Mouse (Mus musculus) R1 (cell line): ENCODE measurements around the gene Lrmda.
"Not testable (repeated sequence)": the region's sequence is repeated elsewhere in the genome, so short reads cannot be mapped to it uniquely, and the experiment has no call there.

Source experiments
- DNase-seq: peaks from one replicate; pipeline ENCODE4 v3.0.0-alpha.2; 2018; ENCODE audit warnings: low read depth, low spot score

The Lrmda gene

DNA sequence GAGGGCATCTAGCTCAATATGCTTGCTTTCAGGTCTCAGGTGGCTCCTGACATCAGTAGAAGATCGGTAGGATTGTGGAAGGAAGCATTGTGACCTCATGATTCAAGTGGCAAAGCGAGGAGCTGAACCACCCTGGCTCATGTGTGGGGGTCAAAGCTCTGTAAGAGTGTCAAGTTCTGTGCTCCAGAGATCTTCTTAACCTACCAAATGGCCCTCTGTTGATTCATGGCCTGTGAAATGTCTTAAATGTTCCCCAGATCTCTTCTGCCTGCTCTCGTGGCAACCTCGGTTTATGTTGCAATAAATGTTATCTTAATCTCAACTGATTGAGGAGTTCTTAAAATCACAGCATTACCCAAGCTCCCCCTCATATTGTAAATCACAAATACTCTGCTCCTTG lies 780.5 kb downstream of the Lrmda start:
- DNase-seq = no peak

DNA sequence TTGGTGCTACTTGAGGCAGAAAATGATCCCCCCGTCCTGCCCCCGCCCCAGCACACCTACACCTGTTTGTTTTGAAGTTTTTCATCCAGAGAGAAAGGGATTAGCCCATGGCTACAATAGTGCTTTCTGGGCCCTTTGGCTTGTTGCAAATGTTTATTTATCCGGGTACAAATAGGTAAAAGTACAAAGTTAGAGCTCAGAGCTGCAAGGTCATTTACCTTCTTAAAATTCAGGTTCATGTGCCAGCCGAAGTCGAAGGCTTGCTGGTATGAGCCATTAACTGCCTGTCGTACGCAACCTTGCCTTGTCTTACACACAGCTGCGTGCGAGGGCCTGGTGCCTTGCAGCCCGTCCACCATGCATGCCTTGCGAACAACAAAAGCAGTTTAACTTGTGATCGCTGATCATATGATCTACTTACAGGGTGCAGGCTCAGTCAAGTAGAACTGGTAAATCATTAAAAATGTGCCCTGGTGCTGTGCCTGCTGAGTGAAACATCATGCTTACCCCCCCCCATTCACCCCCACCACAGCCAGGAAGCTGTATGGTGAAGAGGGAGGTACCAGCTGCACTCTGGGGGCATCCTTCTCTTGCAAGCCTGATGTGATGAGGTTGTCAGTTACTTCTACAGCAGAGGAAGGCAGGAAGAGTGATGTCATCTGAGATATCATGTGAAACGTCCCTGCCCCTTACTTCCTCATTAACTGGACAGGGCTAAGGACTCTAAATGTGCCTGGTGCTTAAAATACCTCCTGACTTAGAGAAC lies 781.5 kb downstream of the Lrmda start:
- no peak for DNase-seq

DNA sequence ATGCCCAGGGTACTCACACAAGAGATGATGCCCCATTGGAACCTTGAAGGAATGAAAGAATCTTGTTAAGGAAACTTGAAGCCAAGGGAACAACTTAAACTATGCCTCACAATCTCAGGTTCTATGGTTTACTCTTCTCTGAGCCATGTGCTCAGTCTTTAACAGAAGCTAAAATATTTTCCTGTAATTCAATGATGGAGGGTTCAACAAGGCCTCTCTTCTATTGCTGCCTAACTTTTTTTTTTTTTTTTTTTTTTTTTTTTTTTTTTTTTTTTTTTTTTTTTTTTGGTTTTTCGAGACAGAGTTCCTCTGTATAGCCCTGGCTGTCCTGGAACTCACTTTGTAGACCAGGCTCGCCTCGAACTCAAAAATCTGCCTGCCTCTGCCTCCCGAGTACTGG lies 782.2 kb downstream of the Lrmda start:
- DNase-seq = not testable (repeated sequence)

DNA sequence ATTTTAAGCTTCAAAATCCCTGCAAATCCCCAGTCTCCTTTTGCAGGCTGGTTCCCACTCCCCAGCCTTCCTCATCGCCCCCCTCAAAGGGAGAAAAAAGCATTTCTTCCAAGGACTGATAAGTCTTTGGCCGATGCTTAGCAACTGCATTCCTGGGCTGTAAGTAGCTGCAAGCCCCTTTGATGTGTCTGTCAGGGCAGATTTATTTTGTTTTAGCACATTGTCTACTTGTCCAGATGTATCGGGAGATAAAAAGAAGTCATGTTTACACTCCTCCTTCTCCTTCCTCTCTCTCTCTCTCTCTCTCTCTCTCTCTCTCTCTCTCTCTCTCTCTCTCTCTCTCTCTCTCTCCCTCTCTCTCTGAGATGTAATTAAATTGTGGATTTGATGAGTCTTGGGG lies 787.8 kb downstream of the Lrmda start:
- no peak for DNase-seq

DNA sequence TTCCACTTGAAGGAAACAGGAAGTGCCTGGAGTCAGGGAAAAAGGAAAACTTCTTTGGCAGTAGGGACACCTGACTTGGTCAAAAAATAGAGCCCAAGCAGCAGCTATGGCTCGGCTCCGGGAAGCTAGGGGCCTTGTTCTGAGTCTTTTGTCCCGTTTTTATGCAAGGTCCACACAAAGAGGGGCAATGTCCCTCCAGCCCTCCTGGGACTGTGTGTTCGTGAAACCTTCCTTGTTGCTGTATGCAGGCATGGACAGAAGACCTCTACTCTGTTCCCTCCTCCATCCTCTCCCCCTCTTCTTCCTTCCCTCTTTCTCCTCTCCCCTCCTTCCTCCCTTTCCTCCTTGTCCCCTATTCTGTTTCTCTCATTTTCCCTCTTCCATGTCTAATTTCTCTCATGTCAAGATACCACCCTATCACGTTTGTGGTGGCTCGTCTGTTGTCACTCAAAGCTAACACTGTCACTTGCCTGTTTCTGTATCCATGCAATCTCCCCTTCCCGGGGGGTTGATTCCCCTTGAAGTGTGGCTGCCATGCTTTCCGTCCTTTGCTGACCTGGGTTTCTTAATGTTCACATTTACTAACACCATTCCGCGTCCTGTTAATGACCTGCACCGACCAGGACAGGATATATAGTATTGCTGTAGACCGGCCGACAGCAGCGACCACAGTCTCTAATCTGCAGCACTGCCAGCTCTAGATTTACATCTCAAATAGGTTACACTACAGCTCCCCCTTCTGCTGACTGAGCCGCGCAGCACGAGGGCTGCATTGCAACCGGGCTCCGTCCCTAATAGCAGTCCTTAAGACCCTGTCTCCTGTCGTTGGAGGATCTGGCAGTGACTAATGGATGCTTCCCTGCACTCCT lies 788.4 kb downstream of the Lrmda start:
- peak; percentile 30 for DNase-seq

DNA sequence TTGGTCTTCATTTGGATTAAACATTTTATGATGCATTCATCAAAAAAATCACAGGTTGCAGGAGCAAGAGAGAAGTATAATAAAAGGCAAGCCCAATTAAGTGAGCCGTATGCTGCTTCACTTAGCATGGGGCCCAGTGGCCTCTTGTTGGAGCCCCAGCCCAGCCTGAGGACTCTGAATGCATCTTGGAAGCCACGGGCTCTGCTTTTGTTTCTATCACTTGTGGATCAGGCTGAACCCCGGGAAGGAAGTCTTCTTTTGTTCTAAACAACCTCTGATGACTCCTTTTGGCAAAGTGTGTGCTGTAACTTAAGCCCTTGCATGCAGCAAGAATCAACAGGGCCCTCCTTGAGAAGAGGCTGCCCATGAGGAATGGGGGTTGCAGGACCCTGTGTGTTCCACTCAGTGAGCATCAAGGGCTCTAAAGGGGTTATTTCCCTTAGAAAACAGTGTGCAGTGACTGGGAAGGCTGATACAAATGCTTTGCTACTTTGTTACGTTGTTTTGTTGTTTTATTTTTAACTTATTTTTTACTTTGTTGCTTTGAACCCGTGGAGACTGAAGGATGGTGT lies 789.2 kb downstream of the Lrmda start:
- peak; percentile 3 for DNase-seq

DNA sequence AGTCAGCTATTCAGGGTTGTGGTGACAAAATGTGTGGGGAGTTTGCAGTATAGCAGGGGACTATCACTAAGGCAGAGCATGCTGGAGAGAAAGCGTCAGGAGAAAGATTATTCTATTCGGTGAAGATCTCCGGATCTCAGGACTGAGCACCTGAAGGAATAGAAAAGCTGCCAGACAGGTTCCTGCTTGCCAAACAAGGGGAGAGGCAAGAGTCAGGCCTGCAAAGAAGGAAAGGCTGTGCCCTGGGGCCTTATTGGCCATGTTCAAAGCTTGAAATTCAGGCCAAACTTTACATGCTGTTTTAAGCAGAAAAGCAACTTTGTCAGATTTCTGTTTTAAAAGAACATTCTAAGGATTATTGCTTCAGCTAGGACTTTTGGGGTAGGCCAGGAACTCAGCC lies 789.7 kb downstream of the Lrmda start:
- no peak for DNase-seq

DNA sequence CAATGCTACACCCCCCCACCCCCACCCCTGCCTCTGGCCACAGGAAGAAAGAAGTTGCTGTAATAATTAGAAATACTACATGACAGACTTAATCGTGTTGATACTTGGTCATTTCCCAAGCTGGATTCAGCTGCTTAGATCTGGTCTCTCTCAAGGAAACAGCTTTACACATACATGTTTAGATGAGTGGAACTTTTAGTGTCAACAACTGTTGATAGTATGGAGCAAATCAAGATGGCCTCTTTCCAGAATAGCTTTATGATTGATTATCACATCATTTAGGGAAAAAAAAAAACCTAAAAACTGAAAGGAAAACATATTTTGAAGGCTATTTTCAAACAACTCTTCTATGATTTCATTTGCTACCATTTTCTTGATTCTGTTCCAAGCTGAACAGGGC lies 791.0 kb downstream of the Lrmda start:
- DNase-seq = no peak

DNA sequence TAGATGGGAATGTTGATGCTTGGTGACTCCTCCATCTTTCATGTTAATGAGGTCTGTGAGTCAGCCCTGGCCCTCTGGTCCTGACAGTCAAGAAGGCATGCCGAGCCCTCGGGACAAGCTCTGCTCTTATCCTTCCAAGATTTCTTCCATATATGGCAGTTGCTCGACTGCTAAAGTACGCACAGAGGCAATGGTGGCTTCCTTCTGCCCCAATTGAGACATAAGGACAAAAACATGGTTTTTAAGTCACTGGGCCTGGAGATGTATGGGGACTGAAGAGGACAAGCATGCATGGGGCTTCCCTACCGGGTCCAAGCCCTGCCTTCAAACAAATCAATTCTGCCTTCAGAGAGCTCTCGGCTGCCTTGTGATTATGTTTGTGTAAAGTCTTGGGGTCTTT lies 793.3 kb downstream of the Lrmda start:
- DNase-seq = no peak

DNA sequence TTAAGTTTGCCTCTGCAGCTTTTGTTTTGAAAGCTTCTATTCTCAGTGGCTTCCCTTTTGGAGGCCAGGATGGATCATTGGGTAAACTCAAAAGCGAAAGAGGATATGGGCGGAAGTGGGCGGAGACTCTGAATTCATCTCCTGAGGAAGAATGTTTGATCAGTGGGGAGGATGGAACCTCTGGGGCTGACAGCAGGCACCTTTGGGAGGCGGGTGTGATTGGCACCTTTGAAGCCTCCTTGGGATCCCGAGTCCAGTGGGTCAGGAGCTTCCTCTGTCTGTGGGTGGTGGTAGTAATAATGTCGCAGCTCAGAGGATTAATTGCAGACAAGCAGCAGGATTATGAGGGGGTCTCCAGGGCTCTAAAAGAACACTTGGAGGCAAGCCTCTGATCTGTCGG lies 793.9 kb downstream of the Lrmda start:
- peak; percentile 19 for DNase-seq

DNA sequence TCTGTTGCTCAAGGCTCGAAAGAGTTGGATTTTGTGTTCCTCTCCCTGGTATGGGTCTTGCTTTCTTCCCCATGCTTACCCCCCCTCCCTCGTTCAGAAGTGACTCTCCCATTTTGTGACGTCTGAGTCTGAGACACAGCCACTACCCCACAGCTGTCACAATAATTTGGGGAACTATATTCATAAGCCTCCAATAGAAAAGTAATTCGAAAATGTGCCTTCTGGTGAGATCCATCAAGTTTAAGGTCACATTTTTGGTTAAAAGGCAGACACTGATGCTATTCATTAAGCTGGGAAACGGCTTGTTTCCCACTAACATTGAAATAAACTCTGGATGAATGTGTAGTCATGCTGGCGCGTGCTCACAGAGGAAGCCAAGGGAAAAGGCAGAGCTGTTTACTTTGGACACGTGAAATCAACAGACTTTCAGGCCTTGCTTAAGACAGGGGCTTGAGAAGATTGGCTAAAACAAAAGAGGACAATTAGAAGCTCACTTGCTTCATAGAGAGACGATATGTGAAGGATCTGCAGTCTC lies 795.4 kb downstream of the Lrmda start:
- no peak for DNase-seq

DNA sequence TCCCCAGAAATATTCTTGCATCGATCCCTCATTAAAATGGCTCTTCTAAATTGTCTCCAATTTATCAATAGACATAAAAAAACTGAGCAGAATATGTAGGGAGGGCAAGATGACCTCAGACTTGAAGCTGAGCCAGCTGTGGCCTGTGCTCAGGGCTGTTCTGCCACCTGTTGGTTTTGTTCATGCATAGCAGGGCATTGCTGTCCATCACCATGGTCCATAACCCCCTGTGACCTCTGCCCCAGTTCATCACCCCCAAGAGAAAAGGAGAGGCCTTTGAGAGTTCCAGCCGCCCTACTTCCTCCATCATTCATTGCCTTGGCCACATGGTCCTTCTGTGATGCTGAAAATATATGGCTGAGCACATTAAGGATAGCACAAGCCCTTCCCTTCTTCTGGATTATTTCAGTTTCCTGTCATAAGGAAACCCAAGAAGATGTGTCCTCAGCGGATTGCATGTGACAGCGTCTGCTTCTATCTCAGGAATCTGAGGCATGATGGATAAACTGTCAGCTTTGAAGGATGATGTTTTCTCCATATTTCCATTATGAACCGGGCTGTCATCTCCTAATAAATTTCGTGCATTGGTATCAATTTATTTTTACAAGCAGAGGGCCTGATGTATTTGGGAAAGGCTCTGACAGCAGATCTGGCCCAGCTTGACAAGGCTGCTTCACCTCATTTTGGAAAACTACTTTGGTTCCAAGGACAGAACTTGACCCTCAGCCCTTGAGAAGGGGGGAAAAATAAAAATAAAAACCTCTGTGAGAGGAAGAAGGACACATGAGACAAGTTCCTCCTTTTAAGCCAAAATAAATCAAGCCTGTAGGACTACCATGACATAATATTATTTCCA lies 798.1 kb downstream of the Lrmda start:
- DNase-seq = no peak

DNA sequence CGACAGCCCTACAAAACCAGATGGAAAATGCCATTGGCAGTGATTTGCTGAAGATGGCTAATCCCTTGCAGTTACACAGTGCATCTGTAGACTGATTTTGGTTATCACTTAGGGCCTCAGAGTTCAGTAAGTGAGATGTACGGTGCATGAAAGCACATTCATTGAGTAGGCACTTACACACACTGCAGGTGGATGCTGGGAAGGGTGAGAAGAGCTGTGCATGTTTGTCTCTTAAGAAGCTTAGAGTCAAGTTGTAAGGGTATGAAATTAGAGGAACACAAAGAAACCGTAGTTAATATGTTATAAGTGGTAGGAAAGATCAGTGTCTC lies 798.7 kb downstream of the Lrmda start:
- DNase-seq = no peak

DNA sequence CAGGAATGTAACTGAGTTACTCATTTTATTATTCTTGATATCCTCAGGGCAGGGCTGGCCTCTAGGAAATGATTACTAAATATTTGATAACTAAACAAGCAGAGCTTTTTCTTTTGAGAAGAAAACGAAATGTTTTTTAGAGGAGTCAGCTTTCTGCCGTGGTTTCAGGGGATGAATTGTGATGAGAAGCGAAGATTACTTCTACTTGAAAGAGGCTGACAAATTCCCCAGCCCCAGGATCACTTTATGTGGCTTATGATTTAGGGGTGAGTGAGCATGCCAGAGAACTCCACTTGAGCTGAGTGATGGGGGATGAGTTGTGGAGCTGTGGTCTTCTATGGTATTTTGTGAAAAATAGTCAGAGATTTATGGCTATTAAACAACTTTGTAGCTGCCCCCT lies 803.4 kb downstream of the Lrmda start:
- no peak for DNase-seq

DNA sequence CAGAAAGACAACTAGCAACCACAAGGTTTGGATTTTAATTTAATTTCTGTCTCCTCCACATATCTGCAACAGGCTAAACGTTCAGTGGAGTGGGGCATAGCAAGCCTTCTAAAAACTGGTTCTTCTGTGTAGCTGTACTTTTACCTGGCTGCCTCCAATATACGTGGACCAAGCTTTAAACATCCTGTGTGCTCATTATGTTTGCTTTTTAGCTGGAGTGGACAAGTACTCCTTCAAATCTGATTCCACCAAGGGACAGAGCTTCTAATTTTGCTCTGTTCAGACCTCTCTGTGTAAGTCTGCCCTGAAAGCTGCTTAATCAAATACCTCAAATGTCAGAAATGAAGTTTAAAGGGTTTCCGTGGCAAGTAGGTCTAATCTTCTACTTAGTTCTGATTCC lies 807.3 kb downstream of the Lrmda start:
- no peak for DNase-seq

DNA sequence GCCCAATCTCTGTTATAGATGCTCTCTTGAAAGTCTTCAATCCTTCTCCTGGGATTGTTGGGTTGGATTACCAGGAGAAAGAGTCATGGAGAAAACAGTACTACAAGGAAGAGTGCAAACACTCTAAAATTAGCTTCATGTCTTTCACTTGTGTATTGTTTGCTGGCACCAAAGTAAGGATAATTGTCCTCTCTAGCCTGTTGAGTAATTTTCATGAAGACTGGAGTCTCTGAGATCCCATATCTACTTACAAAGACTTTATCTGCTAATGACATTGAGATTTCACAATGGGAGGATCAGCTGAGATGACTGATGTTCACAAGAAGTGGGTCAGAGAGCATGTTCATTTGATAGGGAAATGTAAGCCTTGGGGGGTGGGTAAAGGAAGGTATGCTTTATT lies 817.5 kb downstream of the Lrmda start:
- DNase-seq = no peak

DNA sequence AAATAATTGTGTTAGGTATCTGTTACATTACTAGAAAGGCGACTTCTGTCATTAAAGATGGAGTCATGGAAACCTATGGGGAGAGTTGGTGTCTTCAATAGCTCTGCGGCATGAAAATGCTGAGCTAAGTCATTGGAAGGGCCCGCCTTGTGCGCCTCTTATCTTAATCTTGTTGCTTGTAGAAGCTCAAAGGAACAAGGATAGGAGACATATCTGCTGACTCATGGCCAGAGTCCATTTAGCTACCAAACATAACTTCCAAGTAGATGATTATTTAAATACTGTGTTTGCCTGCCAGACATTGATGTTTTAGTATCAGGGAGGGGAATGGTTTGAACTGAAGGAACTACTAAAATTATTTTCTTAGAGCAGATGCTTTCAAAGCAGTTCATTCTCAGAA lies 821.6 kb downstream of the Lrmda start:
- no peak for DNase-seq

DNA sequence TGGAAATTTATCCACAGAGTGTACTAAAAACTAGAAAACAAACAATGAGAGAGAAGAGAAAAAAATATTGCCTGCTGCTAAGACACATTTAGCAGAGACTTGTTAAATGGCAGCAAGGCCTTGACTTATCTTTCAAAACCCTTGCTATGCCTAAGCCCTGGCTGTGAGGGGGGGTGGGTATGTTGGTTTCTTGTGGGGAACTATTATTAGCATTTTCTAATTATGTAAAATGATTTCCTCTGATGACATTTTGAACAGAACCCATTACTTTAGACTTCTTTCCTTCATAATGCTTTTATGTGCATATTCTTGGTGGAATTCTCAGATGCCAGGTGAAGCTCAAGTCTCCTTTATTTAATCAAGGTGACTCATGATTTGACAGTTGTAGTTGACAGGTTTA lies 824.5 kb downstream of the Lrmda start:
- DNase-seq = no peak

DNA sequence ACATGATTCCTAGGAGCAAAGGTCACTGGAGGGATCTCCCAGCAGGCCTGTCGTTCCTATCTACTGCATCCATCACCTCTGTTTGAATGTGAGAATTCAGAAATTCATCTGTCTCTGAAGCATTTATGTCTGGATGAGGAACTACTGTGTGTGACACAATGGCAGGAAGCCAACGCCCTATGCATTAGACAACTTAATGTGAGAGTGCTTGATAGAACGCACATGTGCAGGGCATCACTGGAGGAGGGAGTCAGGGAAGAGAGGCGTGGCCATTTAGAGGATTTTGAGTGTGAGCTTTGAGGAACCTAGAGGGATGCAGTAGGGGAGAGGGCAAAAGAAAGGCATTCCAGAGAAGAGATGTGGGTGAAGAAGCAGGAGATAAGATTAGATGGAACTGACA lies 825.9 kb downstream of the Lrmda start:
- DNase-seq = peak; percentile 2

DNA sequence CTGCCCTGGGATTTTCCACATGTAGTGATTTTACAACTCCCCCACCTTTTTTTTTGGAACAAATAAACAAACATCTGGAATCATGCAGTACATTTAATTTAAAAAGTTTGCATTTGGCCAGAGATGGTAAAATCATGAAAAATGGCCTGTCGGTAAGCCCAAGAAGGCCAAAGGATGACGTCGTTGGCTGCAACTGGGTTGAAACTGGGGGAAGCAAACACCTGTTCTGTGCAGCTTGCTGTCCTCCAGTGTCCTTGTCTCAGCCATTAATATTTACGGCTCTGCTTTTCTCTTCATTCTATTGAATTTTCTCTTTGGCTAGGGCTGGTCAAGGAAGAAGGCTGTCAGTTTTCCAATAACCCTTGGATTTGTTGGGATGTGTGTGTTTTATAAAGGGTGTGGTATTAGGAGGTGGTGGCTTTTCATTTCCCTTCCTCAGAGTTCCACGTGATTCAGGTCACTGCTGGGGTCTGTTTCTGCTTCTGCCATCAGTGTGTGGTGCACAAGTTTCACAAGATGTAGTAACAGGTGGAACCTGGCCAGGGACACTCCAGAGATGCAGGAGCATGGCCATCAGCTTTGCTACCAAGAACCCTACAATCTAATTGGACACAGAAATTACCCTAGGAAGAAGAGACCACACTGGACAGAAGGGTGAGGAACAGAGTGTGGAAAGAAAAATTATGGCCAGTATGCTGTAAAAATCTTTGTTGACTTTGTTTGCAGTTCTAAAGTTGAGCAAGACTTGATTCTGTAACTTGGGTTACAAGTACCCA lies 827.7 kb downstream of the Lrmda start:
- DNase-seq = no peak

DNA sequence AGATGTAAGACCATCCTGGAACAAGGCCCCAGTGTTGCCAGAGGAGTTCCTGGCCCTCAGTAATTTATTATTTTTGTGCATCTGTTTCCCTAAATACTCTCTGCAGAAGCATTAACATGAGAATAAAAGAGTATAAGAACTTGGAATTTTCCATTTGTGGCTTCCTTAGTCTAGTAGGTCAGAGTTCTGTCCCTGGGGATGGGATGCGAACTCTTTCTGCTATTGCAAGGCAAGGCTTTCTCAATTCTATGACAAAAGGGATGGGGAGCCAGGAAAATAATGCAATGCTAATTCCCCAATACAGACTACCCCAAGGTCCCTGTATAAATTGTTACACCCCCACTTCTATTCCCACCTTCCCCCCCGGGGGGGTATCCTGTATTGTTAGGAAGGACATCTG lies 829.6 kb downstream of the Lrmda start:
- DNase-seq = no peak
